Mouse (Mus musculus): Measurements from ENCODE around the gene Fam193b.
"Not testable (repeated sequence)": the region's sequence is repeated elsewhere in the genome, so short reads cannot be mapped to it uniquely, and the experiment has no call there.

Gene Fam193b

DNA sequence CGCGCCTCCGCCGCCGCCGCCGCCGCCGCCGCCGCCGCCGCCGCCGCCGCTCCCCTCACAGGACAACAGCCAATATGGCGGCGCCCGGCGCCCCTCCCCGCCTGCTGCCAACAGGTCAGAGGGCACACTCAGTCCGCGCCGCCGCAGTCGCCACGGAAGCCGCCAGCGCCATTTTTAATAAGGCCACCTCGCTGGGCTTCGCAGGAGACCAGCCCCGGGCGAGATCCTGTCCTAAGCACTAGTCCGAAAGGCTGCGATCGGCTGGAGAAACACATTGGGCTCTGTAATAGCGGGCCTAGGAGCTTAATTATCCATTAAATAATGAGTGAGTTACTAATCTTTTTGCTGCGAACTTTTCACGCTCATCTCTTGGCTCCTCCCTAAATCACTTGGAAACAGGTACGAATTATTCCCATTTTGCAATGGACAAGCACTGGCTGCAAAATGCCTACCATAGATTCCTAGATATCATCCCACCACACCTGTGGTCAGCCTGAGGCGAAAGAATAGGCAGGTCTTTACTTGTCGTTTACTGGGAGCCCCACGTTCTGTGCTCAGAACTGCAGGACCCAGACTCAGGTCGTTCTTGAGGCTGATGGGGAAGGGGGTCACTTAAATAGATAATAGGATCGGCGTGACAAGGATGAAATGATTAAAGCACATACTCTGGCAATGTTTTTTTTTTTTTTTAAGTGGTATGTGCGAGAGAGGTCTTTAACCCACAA is at the start of gene Fam193b:
Gene Fam193b (minus strand): TSS at position 94 of the 725 bp plus-strand sequence.
- peak; percentile 88 for DNase-seq (ENCODE audit: low read depth, low spot score)

DNA sequence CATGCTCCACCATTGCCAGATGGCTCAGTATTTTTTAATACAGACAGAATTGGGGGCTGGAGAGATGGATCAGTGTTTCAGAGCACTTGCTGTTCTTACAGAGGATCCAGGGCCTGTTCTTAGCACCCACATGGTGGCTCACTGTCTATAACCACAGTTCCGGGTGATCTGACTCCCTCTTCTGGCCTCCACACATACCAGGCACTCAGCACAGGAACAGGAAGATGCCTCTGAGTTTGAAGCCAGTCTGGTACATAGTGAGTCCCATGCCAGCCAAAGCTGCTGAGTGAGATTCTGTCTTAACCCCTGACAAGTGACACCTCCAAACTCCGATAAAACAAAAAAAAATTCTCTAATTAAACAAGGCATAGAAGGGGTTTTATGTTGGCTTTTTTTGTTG is 49.4 kb upstream of the Fam193b start:
- no peak for DNase-seq (ENCODE audit: low read depth, low spot score)

DNA sequence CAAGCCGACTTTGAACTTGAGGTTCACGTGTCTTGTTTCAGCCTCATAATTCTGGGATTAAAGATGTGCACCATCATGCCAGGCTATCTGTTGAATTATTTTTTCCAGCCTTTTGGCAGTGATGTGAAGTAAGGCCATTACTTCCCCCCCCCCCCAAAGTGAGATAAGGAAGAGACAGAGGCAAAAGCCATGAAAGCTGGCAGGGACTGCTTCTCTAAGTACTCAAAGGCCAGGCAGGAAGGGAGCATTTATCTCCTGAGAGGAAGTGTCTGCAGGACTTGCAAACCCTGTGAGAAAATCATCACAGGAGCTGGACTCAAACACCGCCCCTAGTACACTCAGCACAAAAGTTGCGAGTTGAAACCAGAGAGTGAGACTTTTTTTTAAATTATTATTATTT is 48.4 kb upstream of the Fam193b start:
- no peak for DNase-seq (ENCODE audit: low read depth, low spot score)

DNA sequence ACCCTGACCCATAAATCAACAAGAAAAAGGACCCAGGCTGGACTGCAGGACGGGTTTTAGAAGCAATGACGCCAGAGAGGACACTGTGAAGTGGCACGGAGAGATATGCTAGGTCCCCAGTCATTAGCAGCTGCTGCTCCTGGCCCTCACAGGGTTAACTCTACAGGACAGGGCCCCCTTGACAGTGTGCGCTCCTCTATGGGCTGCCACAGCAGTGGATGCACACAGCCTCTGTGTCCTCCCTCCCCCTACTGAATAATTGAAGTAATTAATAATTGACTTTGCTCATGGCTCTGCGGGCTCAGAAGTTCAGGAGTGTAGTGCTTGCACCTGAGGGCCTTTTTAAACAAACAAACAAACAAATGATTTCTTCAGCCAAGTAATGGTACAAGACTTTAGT is 42.6 kb upstream of the Fam193b start:
- no peak for DNase-seq (ENCODE audit: low read depth, low spot score)

DNA sequence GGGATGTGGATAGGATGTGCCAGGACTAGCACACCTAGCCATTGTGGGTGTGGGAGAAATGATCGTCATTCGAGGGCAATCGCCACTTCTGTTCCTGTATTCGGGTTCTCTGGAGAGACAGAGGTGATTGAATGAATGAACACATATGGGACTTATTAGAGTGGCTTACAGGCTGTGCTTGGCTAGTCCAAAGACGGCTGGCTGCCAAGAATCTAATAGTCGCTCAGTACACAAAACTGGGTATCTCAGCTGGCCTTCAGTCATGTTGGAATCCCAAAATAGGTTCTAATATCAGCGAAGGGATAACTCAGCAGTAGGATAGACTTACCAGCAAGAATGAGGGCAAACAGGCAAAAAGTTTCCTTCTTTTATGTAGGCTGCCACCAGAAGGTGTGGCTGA is 41.1 kb upstream of the Fam193b start:
- DNase-seq (ENCODE audit: low read depth, low spot score), result peak; percentile 51

DNA sequence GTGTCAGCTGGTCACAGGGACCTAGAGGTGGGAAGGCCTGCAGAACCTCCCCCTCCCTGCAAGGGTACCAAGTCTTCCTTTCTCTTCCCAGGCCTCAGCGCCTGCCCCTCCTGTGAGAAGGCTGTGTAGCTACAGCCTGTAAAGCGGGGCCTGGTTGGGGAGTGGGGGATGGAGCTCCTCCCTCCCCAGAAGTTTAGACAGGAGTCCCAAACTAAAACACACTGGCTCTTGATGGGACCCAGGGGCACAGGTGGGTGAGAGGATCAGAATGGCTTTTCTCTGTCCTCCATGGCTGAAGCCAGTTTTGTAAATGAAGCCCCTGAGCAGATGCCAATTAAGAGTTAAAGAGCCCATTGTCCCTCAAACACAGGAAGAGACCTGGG is 36.7 kb upstream of the Fam193b start:
- DNase-seq (ENCODE audit: low read depth, low spot score), result no peak

DNA sequence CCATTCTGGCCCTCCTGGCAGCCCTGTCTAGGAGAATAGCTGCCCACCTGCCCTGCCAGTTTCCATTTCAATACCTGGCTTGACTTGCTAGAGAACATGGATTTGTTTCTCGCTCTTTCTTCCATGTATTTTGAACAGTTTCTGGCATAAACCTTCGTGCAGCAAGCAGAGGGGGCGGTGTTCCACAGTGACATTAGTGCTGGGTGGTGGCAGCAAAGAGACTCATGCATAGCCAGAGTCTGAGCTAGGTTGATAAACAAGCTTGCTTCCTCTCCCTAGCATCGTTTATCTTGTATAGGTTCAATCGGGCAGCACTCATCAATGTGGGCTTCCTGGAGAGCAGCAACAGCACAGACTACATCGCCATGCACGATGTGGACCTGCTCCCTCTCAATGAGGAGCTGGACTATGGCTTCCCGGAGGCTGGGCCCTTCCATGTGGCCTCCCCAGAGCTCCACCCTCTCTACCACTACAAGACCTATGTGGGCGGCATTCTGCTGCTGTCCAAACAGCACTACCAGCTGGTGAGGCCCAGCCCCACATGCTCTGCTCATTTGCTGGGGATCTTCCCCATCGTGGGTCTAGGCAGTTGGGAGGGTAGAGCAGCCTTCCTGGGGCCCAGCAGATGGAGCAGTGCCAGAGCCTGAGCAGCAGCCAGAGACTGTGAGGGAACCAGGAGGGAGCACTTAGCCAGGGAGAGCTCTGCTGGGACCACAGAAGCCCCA is 36.1 kb upstream of the Fam193b start:
- DNase-seq (ENCODE audit: low read depth, low spot score), result no peak

DNA sequence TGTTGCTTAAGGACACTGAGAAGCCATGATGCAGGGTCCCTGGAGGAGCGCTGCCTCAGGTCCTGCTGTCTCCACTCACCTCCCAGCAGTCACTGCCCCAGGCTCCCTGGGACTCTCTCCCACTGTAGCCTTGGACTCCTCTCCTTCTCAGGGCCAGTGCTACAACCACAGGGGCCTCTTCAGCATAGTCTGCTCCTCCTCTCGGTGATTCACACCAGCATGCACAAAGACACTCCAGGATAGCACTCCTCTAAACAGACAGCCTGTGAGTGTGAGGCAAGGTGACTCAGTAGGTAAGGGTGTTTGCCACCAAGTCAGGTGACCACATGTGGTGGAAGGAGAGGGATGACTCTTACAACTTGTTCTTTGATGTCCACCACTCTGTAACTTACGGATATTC is 33.7 kb upstream of the Fam193b start:
- DNase-seq (ENCODE audit: low read depth, low spot score), result no peak

DNA sequence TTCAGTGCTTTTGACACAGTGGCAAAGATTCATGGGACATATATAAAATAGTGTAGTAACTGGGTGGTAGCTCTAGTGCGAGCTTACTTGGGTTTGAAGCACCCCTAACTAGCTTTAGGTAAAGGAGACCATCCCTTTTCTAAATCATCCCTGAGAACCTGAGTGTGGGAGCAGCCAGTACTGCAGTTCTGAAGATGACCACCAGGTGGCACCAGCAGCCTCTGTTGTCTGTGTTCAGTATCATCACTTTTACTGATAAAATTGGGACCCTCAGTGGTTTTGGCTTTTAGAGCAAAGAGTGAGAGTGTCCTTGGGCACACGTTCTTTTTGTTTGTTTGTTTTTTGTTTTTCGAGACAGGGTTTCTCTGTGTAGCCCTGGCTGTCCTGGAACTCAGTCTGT is 30.7 kb upstream of the Fam193b start:
- peak; percentile 88 for DNase-seq (ENCODE audit: low read depth, low spot score)

DNA sequence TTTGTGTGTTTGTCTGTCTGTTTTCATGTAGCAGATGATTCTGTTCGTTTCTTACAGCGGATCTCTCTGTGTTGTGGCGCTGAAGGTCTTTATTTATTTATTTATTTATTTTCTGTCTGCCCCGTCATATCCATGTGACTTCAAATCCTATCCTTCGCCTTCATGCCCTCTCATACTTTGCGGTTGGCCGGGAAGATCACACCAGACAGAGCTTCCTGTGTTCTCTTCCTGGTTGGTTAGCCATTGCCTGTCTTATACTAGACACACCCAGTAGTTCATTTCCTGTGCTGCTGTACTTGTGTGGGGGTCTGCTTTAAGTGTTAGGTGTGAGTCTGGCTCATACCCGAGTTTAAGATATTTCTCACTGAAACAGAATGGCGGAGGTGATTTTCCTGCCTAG is 29.7 kb upstream of the Fam193b start:
- peak; percentile 73 for DNase-seq (ENCODE audit: low read depth, low spot score)

DNA sequence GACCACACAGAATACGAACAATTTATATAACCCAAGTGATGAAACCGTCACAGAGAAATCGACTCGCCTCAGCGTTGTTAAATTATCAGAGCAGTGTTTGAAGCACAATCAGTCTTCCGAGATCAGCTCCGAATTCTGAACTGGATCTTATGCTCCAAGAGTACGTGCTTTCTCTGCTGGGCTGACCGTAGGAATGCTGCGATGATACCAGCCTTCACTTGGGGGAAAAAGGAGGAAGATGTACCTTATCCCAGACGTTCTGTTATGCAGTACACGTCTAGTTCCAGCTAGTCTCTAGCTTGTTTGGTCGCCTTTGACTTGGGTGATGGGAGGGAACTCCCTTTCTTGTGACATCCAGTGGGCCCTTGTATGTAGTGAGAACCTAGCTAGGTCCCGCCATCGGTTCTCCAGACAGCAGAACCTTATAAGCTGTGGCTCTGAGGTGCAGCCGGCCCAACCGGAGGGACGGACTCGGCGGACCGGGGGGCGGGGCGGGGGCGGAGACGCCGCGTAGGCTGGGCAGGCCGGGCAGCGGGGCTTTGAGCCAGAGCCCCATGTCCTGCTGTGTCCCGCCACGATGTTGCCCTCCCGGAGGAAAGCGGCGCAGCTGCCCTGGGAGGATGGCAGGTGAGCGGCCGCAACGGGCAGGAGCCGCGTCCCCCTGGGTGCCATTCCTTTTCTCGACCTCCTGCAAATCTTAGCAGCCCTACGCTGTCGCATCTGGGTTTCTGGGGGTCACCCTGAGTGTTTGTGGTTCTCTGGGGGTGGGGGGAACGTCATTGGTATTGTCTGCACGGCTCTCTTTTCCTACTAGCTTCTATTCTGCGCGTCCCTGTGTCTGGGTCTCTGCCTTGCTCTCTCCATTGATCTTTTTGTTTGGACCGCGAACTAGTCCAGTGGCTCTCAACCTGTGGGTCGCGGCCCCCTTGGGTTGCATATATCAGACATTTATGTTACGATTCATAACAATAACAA is 28.9 kb upstream of the Fam193b start, which contains the start of gene B4galt7:
Gene B4galt7 (plus strand): TSS at position 331 of the 975 bp plus-strand sequence.
- DNase-seq (ENCODE audit: low read depth, low spot score), result peak; percentile 81

DNA sequence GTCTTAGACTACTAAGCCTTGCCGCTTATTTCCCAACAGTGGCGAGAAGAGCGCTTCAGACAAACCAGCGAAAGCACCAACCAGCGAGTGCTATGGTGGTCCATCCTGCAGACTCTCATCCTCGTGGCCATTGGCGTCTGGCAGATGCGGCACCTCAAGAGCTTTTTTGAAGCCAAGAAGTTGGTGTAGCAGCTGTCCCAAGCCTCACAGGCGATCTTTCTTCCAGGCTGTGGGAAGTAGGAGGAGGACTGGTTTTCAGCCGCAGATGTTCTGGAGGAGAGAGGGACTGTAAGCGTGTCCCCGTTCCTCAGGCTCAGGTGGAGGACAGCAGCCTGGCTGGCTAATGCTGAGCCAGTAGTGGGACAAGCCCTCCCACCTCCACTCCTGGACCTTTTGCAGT is 25.9 kb upstream of the Fam193b start:
- no peak for DNase-seq (ENCODE audit: low read depth, low spot score)

DNA sequence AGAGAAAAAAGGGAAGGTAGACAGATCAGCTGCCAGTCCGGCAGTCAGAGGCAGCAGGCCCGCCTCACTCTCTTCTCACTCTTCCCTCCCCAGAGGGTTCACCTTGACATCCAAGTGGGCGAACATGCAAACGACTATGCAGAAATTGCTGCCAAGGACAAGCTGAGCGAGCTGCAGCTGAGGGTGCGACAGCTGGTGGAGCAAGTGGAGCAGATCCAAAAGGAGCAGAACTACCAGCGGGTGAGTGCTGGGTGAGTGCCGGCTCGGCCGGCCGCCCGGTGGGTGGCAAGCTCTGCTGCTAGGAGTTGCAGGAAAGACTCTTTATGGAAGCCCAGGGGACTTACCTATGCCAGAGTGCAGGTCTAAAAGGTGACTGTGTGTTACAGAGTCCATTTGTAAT is 24.5 kb upstream of the Fam193b start:
- no peak for DNase-seq (ENCODE audit: low read depth, low spot score)

DNA sequence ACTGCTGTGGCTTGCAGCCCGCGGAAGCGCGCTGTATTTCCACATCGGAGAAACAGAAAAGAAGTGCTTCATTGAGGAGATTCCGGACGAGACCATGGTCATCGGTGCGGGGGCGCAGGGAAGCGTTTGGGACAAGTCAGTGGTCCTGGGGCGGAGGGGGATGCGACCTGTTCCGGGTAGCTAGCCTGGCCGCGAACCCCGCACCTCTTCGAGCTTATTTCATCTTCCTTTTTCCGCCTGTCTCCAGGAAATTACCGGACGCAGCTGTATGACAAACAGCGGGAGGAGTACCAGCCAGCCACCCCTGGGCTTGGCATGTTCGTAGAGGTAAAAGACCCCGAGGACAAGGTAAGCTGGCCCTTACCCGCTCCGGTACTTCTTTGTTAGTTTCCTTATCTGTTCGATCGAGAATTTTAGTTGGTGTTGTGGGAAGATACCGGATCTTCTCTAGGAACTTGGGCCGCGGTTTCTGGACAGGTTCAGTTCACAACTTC is 22.4 kb upstream of the Fam193b start:
- no peak for DNase-seq (ENCODE audit: low read depth, low spot score)

DNA sequence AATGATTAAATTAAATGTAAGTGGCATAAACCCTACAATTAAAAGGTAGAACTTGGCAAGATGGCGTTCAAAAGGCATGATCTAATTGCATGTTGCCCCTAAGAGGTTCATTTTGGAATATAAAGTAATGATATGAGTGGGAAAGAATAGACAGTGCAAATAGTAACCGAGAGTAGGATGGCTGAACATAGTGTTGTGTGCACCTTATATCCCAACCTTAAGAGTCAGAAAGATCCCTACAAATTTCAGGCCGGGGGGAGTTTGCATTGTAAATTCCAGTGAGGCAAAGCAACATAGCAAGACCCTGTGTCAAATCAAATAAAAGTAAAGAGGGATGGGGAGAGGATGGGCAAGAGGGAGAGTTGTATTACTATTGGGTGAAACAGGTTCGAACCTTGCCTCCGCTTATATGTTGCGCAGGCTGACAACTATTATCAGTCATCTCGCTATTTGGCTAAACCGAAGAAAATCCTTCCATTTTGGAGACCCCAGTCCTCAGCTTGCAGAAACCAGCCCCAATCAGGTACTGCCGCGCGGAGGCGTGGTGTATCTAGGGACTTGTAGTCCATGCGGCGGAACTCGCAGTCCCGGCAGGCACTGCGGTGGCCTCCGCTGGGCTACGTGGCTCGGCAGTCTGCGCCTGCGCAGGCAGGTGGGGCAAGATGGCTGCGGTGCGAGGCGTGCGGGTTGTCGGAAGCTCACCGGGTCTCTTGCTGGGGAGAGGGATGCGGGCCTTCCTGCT is 21.8 kb upstream of the Fam193b start:
- DNase-seq (ENCODE audit: low read depth, low spot score), result peak; percentile 91

DNA sequence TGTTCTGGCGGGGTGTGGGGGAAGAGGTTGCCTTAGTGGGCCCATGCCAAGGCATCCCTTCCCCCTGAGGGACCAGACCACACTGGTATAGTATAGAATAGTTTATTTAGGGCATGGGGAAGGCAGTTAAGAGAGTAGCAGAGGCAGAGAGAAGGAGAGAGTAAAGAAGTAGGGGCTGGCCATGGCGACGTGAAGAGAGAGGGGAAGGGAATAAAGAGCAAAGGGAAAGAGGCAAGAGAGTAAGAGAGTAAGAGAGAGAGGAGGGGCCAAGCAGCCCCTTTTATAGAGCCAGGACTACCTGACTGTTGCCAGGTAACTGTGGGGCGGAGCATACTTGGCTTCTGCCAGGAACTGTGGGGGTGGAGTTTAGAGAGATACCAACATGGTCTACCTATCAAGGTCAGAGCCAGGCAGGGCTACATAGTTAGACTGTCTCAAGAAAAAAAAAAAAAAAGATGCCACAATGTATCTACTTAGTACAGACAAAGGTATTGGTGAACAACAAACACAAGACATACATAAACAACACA is 21.1 kb upstream of the Fam193b start:
- no peak for DNase-seq (ENCODE audit: low read depth, low spot score)

DNA sequence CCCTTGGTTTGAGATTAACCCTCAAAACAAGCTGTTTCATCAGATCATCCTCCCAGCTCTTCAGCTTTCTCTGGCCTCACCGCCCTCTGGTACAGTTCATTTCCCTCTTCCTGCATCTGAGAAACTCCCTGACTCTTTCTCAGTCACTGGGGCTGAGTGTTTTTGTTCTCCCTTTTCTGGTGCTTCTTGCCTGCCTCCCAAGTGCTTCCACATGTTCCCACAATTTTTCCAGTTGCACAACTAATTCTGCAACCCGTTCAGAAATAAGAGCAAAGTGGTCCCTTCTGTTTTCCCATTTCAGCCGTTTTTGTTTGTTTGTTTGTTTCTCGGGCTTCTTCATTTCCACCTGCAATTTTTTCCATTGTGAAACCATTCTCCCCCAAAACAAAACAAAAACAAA is 7.2 kb upstream of the Fam193b start:
- DNase-seq (ENCODE audit: low read depth, low spot score), result no peak

DNA sequence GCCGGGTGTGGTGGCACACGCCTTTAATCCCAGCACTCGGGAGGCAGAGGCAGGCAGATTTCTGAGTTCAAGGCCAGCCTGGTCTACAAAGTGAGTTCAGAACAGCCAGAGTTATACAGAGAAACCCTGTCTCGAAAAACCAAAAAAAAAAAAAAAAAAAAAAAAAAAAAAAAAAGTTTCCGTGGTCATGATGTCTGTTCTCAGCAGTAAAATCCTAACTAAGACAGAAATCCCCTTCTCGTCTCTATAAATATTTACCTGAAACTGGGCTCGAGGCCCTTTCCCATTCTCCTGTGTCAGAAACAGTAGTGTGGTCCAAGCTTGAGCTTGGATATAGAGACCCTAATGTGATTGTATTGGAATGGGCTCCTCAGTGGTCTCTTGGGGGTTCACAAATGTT is 6.0 kb upstream of the Fam193b start:
- DNase-seq (ENCODE audit: low read depth, low spot score), result not testable (repeated sequence)

DNA sequence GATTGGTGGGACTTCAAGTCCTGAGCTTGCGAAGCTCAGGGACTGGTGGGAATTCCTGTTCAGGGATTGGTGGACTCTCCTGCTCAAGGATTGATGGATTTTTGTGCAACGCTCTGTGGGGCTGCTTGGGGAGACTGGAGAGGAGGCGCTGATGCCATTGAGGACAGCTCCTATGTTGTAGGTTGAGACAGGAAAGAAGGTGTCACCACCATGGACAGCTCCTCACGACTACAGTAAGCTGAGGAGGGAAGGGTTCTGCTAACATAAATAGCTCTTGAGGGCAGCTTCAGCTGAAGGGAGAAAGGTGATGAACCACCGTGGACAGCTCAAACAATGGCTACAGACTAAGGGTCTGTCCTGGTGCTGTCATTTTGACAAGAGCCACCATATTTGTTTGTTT is 5.0 kb upstream of the Fam193b start:
- peak; percentile 34 for DNase-seq (ENCODE audit: low read depth, low spot score)

DNA sequence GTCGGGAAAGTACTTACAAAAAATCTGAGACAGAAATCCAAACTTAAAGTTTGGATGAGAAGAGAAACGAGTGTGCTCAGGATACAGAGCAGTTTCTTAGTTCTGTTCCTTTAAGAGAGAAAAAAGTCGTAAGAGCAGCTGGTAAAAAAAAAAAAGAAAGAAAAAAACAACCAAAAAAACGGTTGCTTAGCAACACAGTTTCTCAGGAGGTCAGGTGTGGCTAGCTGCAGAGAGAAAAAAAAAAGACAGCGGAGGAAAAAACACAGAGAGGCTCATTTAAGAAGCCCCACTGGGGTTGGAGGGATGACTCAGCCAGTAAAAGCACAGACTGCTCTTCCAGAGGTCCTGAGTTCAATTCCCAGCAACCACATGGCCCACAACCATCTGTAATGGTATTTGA is 3.4 kb upstream of the Fam193b start:
- no peak for DNase-seq (ENCODE audit: low read depth, low spot score)

DNA sequence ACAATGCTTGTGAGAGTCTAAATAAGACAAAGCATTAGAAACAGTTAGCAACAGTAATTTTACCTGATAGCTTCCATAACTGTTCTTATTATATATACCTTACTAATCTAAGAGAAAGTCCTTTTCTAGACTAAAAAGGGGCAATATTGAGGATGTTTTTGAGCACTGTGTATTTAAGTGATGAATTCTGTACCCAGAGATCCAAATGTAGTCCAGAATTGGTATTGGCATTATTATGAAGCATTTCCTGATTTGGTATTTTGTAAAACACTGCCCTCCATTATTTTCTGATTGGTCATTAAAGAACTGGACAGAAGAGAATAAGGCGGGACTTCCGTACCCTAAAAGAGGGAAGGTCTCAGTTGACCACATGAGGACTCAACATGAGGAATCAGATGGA is 2.5 kb upstream of the Fam193b start, which contains the start of gene Tmed9:
Gene Tmed9 (plus strand): TSS at position 301 of the 400 bp plus-strand sequence.
- no peak for DNase-seq (ENCODE audit: low read depth, low spot score)
